Mouse (Mus musculus): ENCODE data around the gene Ppp1r1b.

Gene Ppp1r1b

GRCm38 (mm10) chr11:98395041-98395440, 46.8 kb downstream of the Ppp1r1b start:
- DNase-seq (ENCODE audit: low read depth, low spot score): no peak

- no peak for DNase-seq (ENCODE audit: low read depth, low spot score)
Measured at GRCm38 (mm10) chr11:98397946-98398345, 49.7 kb downstream of the Ppp1r1b start.

GRCm38 (mm10) chr11:98400161-98400726, 52.0 kb downstream of the Ppp1r1b start, which contains the start of gene Pgap3:
Pgap3 (minus strand) TSS chr11:98400490.
- peak; percentile 91 for DNase-seq (ENCODE audit: low read depth, low spot score)

- DNase-seq (ENCODE audit: low read depth, low spot score): no peak
Measured at GRCm38 (mm10) chr11:98400816-98401215, 52.6 kb downstream of the Ppp1r1b start.

- DNase-seq (ENCODE audit: low read depth, low spot score): no peak
Measured at GRCm38 (mm10) chr11:98406621-98407020, 58.4 kb downstream of the Ppp1r1b start.
